Mouse (Mus musculus) kidney, embryonic 14.5 days (tissue): ENCODE results near the gene Lpar5. TPM values are rescaled to one million over a fixed set of nuclear protein-coding genes. Genes with fewer than 3 reads are reported as not detected.

Experiments used
- ATAC-seq: fragments of 200-750 bp; cut with Nextera tagmentation; 2 replicates; pipeline ENCODE4 v1.8.0; 2017; ENCODE audit warnings: moderate number of reproducible peaks, mild to moderate bottlenecking, moderate TSS enrichment, moderate library complexity; ENCODE audit not compliant: low FRiP score, low TSS enrichment
- H3K27ac ChIP-seq: fragments of 300-500 bp; sonication (generic); 2 replicates; pipeline ENCODE4 v1.5.1; 2014; ENCODE audit warnings: low read depth, mild to moderate bottlenecking, low read length, moderate library complexity, mixed read lengths
- H3K27me3 ChIP-seq: fragments of 300-500 bp; sonication (generic); 2 replicates; pipeline ENCODE4 v1.6.1; 2014; ENCODE audit warnings: mild to moderate bottlenecking, low read length; ENCODE audit not compliant: control insufficient read depth, insufficient read depth
- H3K36me3 ChIP-seq: fragments of 300-500 bp; sonication (generic); 2 replicates; pipeline ENCODE4 v1.6.1; 2014; ENCODE audit warnings: low read length, mixed read lengths; ENCODE audit not compliant: control insufficient read depth, insufficient read depth
- H3K4me1 ChIP-seq: fragments of 300-500 bp; sonication (generic); 2 replicates; pipeline ENCODE4 v1.6.1; 2014; ENCODE audit warnings: low read length, mixed read lengths; ENCODE audit not compliant: control insufficient read depth, insufficient read depth
- H3K4me2 ChIP-seq: fragments of 300-500 bp; sonication (generic); replicated peaks from 2 replicates; pipeline ENCODE4 v1.6.1; 2014; ENCODE audit warnings: low read depth, mild to moderate bottlenecking, low read length
- H3K4me3 ChIP-seq: fragments of 300-500 bp; sonication (generic); 2 replicates; pipeline ENCODE4 v1.5.1; 2014; ENCODE audit warnings: mild to moderate bottlenecking, low read length
- H3K9ac ChIP-seq: fragments of 300-500 bp; sonication (generic); 2 replicates; pipeline ENCODE4 v1.6.1; 2014; ENCODE audit warnings: low read depth, mild to moderate bottlenecking, low read length, moderate library complexity
- H3K9me3 ChIP-seq: fragments of 300-500 bp; sonication (generic); 2 replicates; pipeline ENCODE4 v1.6.1; 2016; ENCODE audit warnings: low read length; ENCODE audit not compliant: control insufficient read depth
- WGBS: fragments of 180-500 bp; shearing (Covaris S2); extraction: QIAGEN DNeasy Blood & Tissue Kit; methylation state at CpG from one replicate; pipeline ENCODE4 v1.1.7; 2014; 5-methylcytosine and 5-hydroxymethylcytosine counted together
- polyA plus RNA-seq: library from polyadenylated mRNA; unstranded; fragments of >200 nt; fragmentation: Nextera tagmentation; extraction: Ambion mirVana; gene quantifications from 2 replicates; pipeline ENCODE4 v1.2.1, GENCODE M21; 2014

Gene Lpar5
- polyA plus RNA-seq, 1 experiment from 2014 or later: 0.45 TPM

GRCm38 (mm10) chr6:125098513-125098912 is 30.8 kb downstream of the Lpar5 start:
- Histone ChIP-seq H3K4me3 (peak overlapping the region; percentile 84), H3K27me3 (no peaks in the 10 kb centered on the region), H3K27ac (no peak overlapping the region), H3K4me2 (peak overlapping the region; percentile 90), H3K36me3 (peaks cover 53% of the 10 kb centered on the region), H3K4me1 (peaks cover 36% of the 10 kb centered on the region), H3K9ac (peak overlapping the region; percentile 83), H3K9me3 (no peaks in the 10 kb centered on the region)
- no peak for ATAC-seq
- 39% methylated on average over 3 of the region's 3 CpGs for WGBS

DNA sequence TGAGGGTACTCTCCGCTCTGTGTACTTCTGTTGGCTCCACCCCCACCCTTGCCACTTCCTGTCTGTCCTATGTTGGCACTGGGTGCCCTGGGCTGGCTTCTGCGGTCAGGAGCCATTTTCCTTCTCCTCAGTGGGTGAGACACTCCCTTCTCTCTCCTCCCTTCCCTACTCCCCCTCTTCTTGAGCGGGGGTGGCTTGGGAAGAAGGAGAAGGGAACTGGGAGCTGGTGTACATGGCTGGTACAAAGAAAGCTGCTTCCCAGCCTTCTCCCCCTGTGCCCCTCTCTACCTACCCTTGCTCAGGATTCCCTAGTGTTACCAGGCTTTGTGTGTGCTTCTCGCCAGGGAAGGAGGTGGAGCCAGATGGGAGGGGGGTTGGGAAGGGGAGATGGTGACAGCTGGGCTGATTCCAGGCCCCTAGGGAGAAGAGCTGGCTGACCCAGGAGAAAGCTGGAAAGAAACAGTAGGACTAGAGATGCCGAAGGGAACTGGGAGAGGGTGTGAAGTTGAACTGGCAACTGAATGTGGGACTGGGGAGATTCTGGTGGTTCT is 31.8 kb downstream of the Lpar5 start:
- Histone ChIP-seq H3K36me3 (peaks cover 62% of the 10 kb centered on the region), H3K9me3 (no peaks in the 10 kb centered on the region), H3K4me3 (peak overlapping the region; percentile 84; the same call in 1 of the 2 replicates), H3K4me2 (peak overlapping the region; percentile 90), H3K9ac (0 out of 2 replicates have a peak overlapping the region, but pooled peaks have one; percentile 83), H3K27me3 (no peaks in the 10 kb centered on the region), H3K27ac (no peak overlapping the region), H3K4me1 (peaks cover 36% of the 10 kb centered on the region)
- no peak for ATAC-seq
- 36% methylated on average over 5 of the region's 5 CpGs for WGBS

- Histone ChIP-seq H3K9me3 (no peaks in the 10 kb centered on the region), H3K27me3 (no peaks in the 10 kb centered on the region), H3K9ac (no peak overlapping the region), H3K27ac (no peak overlapping the region), H3K36me3 (peaks cover 81% of the 10 kb centered on the region), H3K4me1 (peaks cover 31% of the 10 kb centered on the region), H3K4me3 (no peak overlapping the region), H3K4me2 (no peak overlapping the region)
- ATAC-seq: no peak
- WGBS: 86% methylated on average over 9 of the region's 9 CpGs
These were observed 33.7 kb downstream of the Lpar5 start for GRCm38 (mm10) chr6:125101444-125101843.

GRCm38 (mm10) chr6:125104223-125104622 is 36.5 kb downstream of the Lpar5 start:
- Histone ChIP-seq H3K36me3 (peaks cover 98% of the 10 kb centered on the region), H3K4me3 (no peak overlapping the region), H3K4me2 (no peak overlapping the region), H3K4me1 (peaks cover 14% of the 10 kb centered on the region), H3K9ac (no peak overlapping the region), H3K27me3 (no peaks in the 10 kb centered on the region), H3K9me3 (no peaks in the 10 kb centered on the region; the same call in 1 of the 2 replicates), H3K27ac (no peak overlapping the region)
- ATAC-seq: no peak
- 93% methylated on average over 4 of the region's 4 CpGs for WGBS

- Histone ChIP-seq H3K36me3 (peaks cover 98% of the 10 kb centered on the region), H3K9ac (no peak overlapping the region), H3K4me1 (no peaks in the 10 kb centered on the region), H3K27ac (no peak overlapping the region), H3K9me3 (no peaks in the 10 kb centered on the region; the same call in 1 of the 2 replicates), H3K4me2 (no peak overlapping the region), H3K27me3 (no peaks in the 10 kb centered on the region), H3K4me3 (no peak overlapping the region)
- ATAC-seq: no peak
- 96% methylated on average over 2 of the region's 2 CpGs for WGBS
These were observed 40.0 kb downstream of the Lpar5 start for GRCm38 (mm10) chr6:125107705-125108104.

- WGBS: 75% methylated on average over 14 of the region's 14 CpGs
- no peak overlapping the region for H3K4me2 ChIP-seq
These were observed 41.7 kb downstream of the Lpar5 start for GRCm38 (mm10) chr6:125109371-125109770.

GRCm38 (mm10) chr6:125110927-125111326 is 43.2 kb downstream of the Lpar5 start:
- no peaks in the 10 kb centered on the region for H3K27me3 ChIP-seq
- peaks cover 98% of the 10 kb centered on the region for H3K36me3 ChIP-seq
- ATAC-seq: no peak
- H3K9ac ChIP-seq: no peak overlapping the region
- no peak overlapping the region for H3K4me2 ChIP-seq
- H3K27ac ChIP-seq: no peak overlapping the region
- no peaks in the 10 kb centered on the region for H3K4me1 ChIP-seq
- no peak overlapping the region for H3K4me3 ChIP-seq
- H3K9me3 ChIP-seq: no peaks in the 10 kb centered on the region; the same call in 1 of the 2 replicates
- 88% methylated on average over 7 of the region's 7 CpGs for WGBS

More at GRCm38 (mm10) chr6:125109371-125109770, 41.7 kb downstream of the Lpar5 start:
- Histone ChIP-seq H3K9me3 (no peaks in the 10 kb centered on the region; the same call in 1 of the 2 replicates), H3K4me3 (no peak overlapping the region), H3K9ac (no peak overlapping the region), H3K27ac (no peak overlapping the region), H3K36me3 (peaks cover 99% of the 10 kb centered on the region), H3K27me3 (no peaks in the 10 kb centered on the region), H3K4me1 (no peaks in the 10 kb centered on the region)
- no peak for ATAC-seq

DNA sequence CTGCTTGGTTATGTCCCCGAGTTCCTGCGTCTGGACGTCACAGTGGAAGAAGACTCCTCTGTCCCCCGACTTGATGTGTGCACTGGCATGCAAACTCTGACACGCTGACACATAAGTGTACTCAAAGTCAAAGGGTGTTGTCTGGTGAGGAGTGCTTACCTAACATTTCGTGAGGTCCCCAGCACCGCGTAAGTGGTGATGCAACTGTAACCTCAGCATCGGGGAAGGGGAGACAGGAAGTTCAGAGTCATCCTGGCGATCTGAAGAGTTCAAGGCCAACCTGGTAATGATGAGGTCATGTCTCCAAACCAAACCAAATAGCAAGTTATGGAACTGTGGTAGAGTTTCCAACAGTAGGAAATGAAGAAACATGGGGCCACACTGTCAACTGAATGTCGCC is 44.8 kb downstream of the Lpar5 start:
- H3K27ac ChIP-seq: no peak overlapping the region
- H3K36me3 ChIP-seq: peaks cover 98% of the 10 kb centered on the region
- ATAC-seq: no peak
- H3K4me3 ChIP-seq: no peak overlapping the region
- H3K4me1 ChIP-seq: no peaks in the 10 kb centered on the region
- no peaks in the 10 kb centered on the region for H3K27me3 ChIP-seq
- 95% methylated on average over 11 of the region's 11 CpGs for WGBS
- no peak overlapping the region for H3K9ac ChIP-seq
- H3K9me3 ChIP-seq: no peaks in the 10 kb centered on the region; the same call in 1 of the 2 replicates
- no peak overlapping the region for H3K4me2 ChIP-seq

GRCm38 (mm10) chr6:125119387-125119786 is 51.7 kb downstream of the Lpar5 start:
- Histone ChIP-seq H3K36me3 (peaks cover 98% of the 10 kb centered on the region), H3K27me3 (no peaks in the 10 kb centered on the region), H3K4me2 (no peak overlapping the region), H3K27ac (no peak overlapping the region), H3K9me3 (no peaks in the 10 kb centered on the region), H3K4me3 (no peak overlapping the region), H3K9ac (no peak overlapping the region), H3K4me1 (no peaks in the 10 kb centered on the region)
- no peak for ATAC-seq
- 94% methylated on average over 8 of the region's 8 CpGs for WGBS
